Mouse (Mus musculus): ENCODE results near the gene Ccdc30.

- TF ChIP-seq POLR2AphosphoS5 (IDR thresholded peaks at IDR 0.05; ENCODE audit: insufficient replicate concordance, low read depth, low read length) (no peak), CTCF (IDR thresholded peaks at IDR 0.05; ENCODE audit: low read depth, low read length) (no peak), TAL1 (conservative IDR thresholded peaks at IDR 0.05; ENCODE audit: low read depth, low read length) (no peak)
These were observed 95.0 kb downstream of the Ccdc30 start, which contains the start of gene Ppih for GRCm38 (mm10) chr4:119320131-119320830.
